Mouse (Mus musculus) cortical plate, adult 2 months (tissue): Measurements from ENCODE around the gene Rgmb.

Experiments used
- CTCF ChIP-seq: fragments of 200-500 bp; IDR thresholded peaks from 2 replicates; pipeline ENCODE4 v1.5.1; 2011; ENCODE audit warnings: mild to moderate bottlenecking, control low read depth, low read length; ENCODE audit not compliant: insufficient read depth; ENCODE audit errors: extremely low read depth
- POLR2A ChIP-seq: fragments of 200-500 bp; IDR thresholded peaks from 2 replicates; pipeline ENCODE4 v1.6.1; 2011; ENCODE audit warnings: mild to moderate bottlenecking, low read length, control low read depth; ENCODE audit not compliant: insufficient read depth; ENCODE audit errors: extremely low read depth

- no peak for TF ChIP-seq CTCF
- no peak for TF ChIP-seq POLR2A
Measured at GRCm38 (mm10) chr17:15812136-15812778, 18.6 kb downstream of the Rgmb start.
